Mouse (Mus musculus): ENCODE measurements around the gene Saal1. TPM values are rescaled to one million over a fixed set of nuclear protein-coding genes. Genes with fewer than 3 reads are reported as not detected.
"Not testable (repeated sequence)": the region's sequence is repeated elsewhere in the genome, so short reads cannot be mapped to it uniquely, and the experiment has no call there.

Saal1 gene
- polyA plus RNA-seq, 1 experiment from 2014 or later = 14.1 TPM

DNA sequence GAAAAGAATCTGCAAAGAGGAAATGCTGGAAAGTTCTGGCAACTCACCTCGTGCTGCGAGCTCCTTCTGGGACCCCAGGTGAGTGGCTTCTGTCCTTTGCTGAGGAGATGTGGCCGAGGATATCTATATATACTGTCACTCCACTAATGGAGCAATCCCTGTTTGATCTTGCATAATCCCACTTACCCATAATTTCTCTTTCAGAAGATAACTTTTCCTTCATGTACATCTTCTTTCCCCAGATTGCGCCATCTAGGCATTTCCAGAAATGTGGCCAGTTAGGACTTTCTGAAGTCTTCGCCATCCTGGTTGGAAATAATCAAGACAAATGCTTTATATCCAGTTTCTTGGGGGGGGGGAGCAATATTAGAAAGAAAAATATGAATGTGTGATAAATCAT lies 5.1 kb upstream of the Saal1 start, which contains the start of gene Saa3:
Saa3 (minus strand) TSS at position 101 of the 400 bp plus-strand sequence.
- WGBS = 90% methylated on average over 5 of the region's 5 CpGs
- no peak for ATAC-seq
- H3K27me3 ChIP-seq (replicated peaks; ENCODE audit: control insufficient read depth, insufficient read depth, low read length) = no peaks in the 10 kb centered on the region

DNA sequence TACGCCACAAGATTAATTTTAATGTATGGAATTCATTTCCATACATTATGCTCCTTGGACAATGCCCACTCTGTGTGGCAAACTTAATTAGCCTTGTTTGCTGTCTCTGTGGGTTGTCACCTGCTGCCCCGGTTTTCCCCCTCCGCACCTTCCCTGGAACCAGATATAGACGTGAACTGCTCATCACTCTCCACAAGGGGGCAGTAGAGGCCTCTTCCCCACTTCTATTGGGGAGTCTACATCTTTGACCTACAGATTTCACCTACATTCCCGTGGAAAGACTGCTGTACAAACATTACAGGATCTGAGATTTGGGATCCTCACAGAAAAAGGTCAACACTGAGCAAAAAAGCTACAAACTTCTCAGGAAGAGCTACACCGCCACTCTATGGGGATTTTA lies 4.0 kb upstream of the Saal1 start:
- Histone ChIP-seq H3K27me3 (replicated peaks; ENCODE audit: control insufficient read depth, insufficient read depth, low read length) (no peaks in the 10 kb centered on the region), H3K4me2 (ENCODE audit: low read length) (no peak overlapping the region), H3K36me3 (ENCODE audit: control insufficient read depth, insufficient read depth, low read length) (no peaks in the 10 kb centered on the region), H3K9me3 (ENCODE audit: control insufficient read depth, low read length) (no peaks in the 10 kb centered on the region), H3K4me3 (ENCODE audit: low read length) (no peak overlapping the region), H3K4me1 (ENCODE audit: control insufficient read depth, insufficient read depth, low read depth, low read length) (peaks cover 3% of the 10 kb centered on the region), H3K9ac (ENCODE audit: low read depth, low read length) (no peak overlapping the region), H3K27ac (ENCODE audit: low read depth, low read length) (no peak overlapping the region)
- WGBS = 35% methylated on average over 6 of the region's 6 CpGs
- no peak for ATAC-seq

More for the DNA sequence above, 5.1 kb upstream of the Saal1 start, which contains the start of gene Saa3:
- Histone ChIP-seq H3K4me2 (ENCODE audit: low read length) (no peak within 1 kb of the TSS), H3K4me3 (ENCODE audit: low read length) (no peak within 1 kb of the TSS), H3K36me3 (ENCODE audit: control insufficient read depth, insufficient read depth, low read length) (no peaks in the 10 kb centered on the region), H3K9me3 (ENCODE audit: control insufficient read depth, low read length) (no peaks in the 10 kb centered on the region), H3K4me1 (ENCODE audit: control insufficient read depth, insufficient read depth, low read depth, low read length) (no peaks in the 10 kb centered on the region), H3K27ac (ENCODE audit: low read depth, low read length) (no peak within 1 kb of the TSS), H3K9ac (ENCODE audit: low read depth, low read length) (no peak within 1 kb of the TSS)

DNA sequence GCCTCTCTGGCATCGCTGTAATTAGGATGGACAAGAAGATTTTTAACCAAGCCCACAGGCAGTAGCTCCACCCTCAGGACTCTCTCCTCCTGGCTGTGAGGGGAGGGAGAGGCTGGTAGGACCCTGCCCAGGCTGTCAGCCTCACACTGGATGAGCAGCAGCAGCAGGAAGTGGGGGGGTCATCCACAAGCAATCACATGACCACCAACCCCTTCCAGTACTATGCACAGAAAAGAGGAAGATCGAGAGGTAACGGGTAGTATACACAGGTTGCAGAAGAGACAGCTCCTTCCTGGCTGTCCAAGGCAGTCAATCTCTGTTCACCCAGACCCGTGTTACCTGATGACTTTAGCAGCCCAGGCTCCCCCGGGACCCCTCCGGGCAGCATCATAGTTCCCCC lies 1.8 kb upstream of the Saal1 start:
- H3K9me3 ChIP-seq (ENCODE audit: control insufficient read depth, low read length) = no peaks in the 10 kb centered on the region
- H3K27ac ChIP-seq (ENCODE audit: low read depth, low read length) = no peak overlapping the region
- no peak overlapping the region for H3K4me2 ChIP-seq (ENCODE audit: low read length)
- no peak for ATAC-seq
- 75% methylated on average over 6 of the region's 6 CpGs for WGBS
- no peaks in the 10 kb centered on the region for H3K27me3 ChIP-seq (replicated peaks; ENCODE audit: control insufficient read depth, insufficient read depth, low read length)
- no peaks in the 10 kb centered on the region for H3K36me3 ChIP-seq (ENCODE audit: control insufficient read depth, insufficient read depth, low read length)
- H3K4me3 ChIP-seq (ENCODE audit: low read length) = no peak overlapping the region
- peaks cover 7% of the 10 kb centered on the region for H3K4me1 ChIP-seq (ENCODE audit: control insufficient read depth, insufficient read depth, low read depth, low read length)
- H3K9ac ChIP-seq (ENCODE audit: low read depth, low read length) = no peak overlapping the region

DNA sequence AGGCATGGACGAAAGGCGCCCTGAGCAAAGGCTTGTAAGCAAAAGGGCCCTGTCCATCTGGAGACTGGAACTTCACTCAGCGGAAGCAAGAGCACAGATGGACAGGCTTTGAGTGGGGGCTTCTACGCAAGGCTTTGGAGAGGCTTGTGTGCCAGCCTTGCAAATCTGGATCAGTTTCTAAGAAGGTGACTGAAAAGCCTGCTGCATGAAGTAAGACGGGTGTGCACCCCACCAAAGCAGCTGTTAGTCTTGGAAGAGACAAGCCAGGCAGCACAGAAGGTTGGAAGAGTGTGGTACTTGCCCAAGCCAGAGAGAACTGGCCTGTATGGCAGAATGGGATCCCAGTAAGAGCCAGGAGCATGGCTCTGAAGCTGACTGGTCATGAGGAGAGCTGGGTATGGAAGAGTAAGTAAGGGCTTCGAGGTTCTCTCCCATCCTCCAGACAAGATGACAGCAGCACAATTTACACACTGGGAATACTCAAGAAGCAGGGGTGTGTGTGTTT lies 9.9 kb downstream of the Saal1 start:
- Histone ChIP-seq H3K4me1 (ENCODE audit: control insufficient read depth, insufficient read depth, low read depth, low read length) (no peaks in the 10 kb centered on the region), H3K27me3 (replicated peaks; ENCODE audit: control insufficient read depth, insufficient read depth, low read length) (no peaks in the 10 kb centered on the region), H3K9ac (ENCODE audit: low read depth, low read length) (no peak overlapping the region), H3K4me2 (ENCODE audit: low read length) (no peak overlapping the region), H3K4me3 (ENCODE audit: low read length) (no peak overlapping the region), H3K9me3 (ENCODE audit: control insufficient read depth, low read length) (no peaks in the 10 kb centered on the region), H3K36me3 (ENCODE audit: control insufficient read depth, insufficient read depth, low read length) (peaks cover 36% of the 10 kb centered on the region), H3K27ac (ENCODE audit: low read depth, low read length) (no peak overlapping the region)
- ATAC-seq = no peak
- 91% methylated on average over 6 of the region's 6 CpGs for WGBS

DNA sequence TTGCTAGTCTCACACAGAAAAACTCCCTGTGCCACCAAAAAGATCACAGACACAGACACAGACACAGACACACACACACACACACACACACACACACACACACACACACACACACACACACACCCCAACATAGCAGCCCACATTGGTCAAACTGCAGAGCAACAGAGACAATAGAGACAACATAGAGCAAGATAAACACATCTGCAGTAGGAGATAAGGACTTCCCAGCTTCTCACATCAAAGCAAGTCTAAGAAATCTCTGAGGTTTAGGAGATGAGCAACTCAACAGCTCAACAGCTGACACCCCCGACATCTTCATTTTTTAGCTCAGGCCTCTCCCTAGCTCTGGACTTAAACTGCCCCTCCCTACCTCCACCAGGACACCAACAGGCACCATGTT lies 13.7 kb downstream of the Saal1 start:
- Histone ChIP-seq H3K9me3 (ENCODE audit: control insufficient read depth, low read length) (no peaks in the 10 kb centered on the region), H3K27ac (ENCODE audit: low read depth, low read length) (no peak overlapping the region), H3K27me3 (replicated peaks; ENCODE audit: control insufficient read depth, insufficient read depth, low read length) (no peaks in the 10 kb centered on the region), H3K4me1 (ENCODE audit: control insufficient read depth, insufficient read depth, low read depth, low read length) (no peaks in the 10 kb centered on the region), H3K4me3 (ENCODE audit: low read length) (no peak overlapping the region), H3K9ac (ENCODE audit: low read depth, low read length) (no peak overlapping the region), H3K4me2 (ENCODE audit: low read length) (no peak overlapping the region), H3K36me3 (ENCODE audit: control insufficient read depth, insufficient read depth, low read length) (peaks cover 22% of the 10 kb centered on the region)
- 89% methylated on average over 1 of the region's 1 CpGs for WGBS
- ATAC-seq = no peak

DNA sequence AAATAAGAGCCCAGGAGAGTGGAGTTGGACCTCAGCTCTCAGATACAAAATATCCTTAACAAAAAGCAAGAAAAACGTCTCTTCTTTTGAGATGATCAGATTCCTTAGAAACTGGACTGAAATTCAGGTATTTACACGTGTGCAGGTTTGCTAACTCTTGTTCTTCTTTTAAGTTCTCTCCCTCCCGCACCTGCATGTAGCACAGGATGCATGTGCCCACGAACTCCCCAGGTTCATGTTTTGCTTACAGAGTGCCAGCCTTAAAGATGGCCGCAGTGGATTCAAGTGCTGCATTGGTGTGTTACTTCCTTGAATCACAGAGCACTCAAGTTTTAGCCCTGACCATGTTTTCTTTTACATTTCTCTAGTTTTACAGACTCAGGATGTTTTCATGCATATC lies 23.7 kb downstream of the Saal1 start:
- Histone ChIP-seq H3K36me3 (ENCODE audit: control insufficient read depth, insufficient read depth, low read length) (peaks cover 20% of the 10 kb centered on the region), H3K4me2 (ENCODE audit: low read length) (no peak overlapping the region), H3K27ac (ENCODE audit: low read depth, low read length) (no peak overlapping the region), H3K4me3 (ENCODE audit: low read length) (no peak overlapping the region), H3K9ac (ENCODE audit: low read depth, low read length) (no peak overlapping the region), H3K27me3 (replicated peaks; ENCODE audit: control insufficient read depth, insufficient read depth, low read length) (no peaks in the 10 kb centered on the region), H3K9me3 (ENCODE audit: control insufficient read depth, low read length) (0 out of 2 replicates have a peak, but pooled peaks cover 3% of the 10 kb centered on the region), H3K4me1 (ENCODE audit: control insufficient read depth, insufficient read depth, low read depth, low read length) (no peaks in the 10 kb centered on the region)
- 93% methylated on average over 5 of the region's 5 CpGs for WGBS
- ATAC-seq = no peak

DNA sequence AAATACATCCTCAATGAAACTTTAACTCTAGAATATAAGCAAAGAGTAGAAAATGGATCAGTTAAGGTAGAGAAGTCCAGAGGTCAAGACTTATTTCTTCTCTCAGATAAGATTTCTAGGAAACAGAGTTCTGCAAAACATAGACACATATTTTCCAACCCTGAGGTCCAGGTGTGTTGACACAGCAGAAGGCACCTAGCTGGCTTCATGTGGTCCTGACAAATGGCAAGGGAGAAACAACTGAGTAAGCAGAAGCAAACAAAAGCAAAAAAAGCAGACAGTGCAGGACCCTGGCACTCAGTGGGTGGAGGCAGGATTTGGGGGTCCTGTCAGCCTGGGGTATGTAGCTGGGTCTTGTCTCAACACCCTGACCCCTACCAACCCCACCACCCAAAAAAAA lies 29.7 kb downstream of the Saal1 start:
- ATAC-seq = no peak
- Histone ChIP-seq H3K4me3 (ENCODE audit: low read length) (no peak overlapping the region), H3K9ac (ENCODE audit: low read depth, low read length) (no peak overlapping the region), H3K36me3 (ENCODE audit: control insufficient read depth, insufficient read depth, low read length) (no peaks in the 10 kb centered on the region), H3K27ac (ENCODE audit: low read depth, low read length) (no peak overlapping the region), H3K27me3 (replicated peaks; ENCODE audit: control insufficient read depth, insufficient read depth, low read length) (no peaks in the 10 kb centered on the region), H3K4me1 (ENCODE audit: control insufficient read depth, insufficient read depth, low read depth, low read length) (no peaks in the 10 kb centered on the region), H3K9me3 (ENCODE audit: control insufficient read depth, low read length) (0 out of 2 replicates have a peak, but pooled peaks cover 3% of the 10 kb centered on the region), H3K4me2 (ENCODE audit: low read length) (no peak overlapping the region)

DNA sequence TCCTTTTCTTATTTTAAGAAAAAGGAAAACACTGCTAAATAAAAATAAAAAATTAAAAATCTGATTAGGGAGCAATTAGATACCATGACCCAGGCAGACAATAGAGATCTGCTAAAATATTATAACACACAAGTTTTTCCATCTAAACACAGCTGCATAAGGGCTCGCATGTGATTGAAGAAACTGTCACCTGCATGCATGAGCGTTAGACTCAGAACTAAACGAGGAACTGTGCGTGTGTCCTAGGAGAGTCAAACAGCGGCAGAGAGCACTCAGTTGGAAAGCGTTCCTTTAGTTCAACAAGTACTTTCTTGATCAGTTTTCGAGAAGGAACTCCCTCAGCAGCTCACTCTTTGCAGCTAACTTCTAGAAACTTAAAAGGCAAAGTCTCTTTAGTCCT lies 31.4 kb downstream of the Saal1 start:
- ATAC-seq; H3K9ac ChIP-seq (ENCODE audit: low read depth, low read length); H3K27me3 ChIP-seq (replicated peaks; ENCODE audit: control insufficient read depth, insufficient read depth, low read length); H3K9me3 ChIP-seq (ENCODE audit: control insufficient read depth, low read length); H3K4me1 ChIP-seq (ENCODE audit: control insufficient read depth, insufficient read depth, low read depth, low read length); H3K36me3 ChIP-seq (ENCODE audit: control insufficient read depth, insufficient read depth, low read length); H3K4me2 ChIP-seq (ENCODE audit: low read length); H3K4me3 ChIP-seq (ENCODE audit: low read length); H3K27ac ChIP-seq (ENCODE audit: low read depth, low read length): not testable (repeated sequence)
- WGBS = 84% methylated on average over 7 of the region's 7 CpGs

DNA sequence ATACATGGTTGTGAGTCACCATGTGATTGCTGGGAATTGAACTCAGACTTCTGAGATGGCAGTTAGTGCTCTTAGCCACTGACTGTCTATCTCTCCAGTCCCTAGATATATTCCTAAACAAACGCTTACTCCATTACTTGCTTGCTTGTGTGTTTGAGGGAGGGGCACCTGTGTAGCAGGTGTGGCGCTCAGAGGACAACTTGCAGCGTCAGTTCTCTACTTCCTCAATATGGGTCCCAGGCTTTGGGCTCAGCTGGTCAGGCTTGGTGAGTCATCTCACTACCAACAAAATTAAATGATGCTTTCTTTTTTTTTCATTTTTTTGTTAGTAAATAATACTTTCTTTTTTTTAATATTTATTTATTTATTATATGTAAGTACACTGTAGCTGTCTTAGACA lies 32.1 kb downstream of the Saal1 start:
- 0 out of 2 replicates have a peak, but pooled peaks cover 3% of the 10 kb centered on the region for H3K9me3 ChIP-seq (ENCODE audit: control insufficient read depth, low read length)
- H3K4me1 ChIP-seq (ENCODE audit: control insufficient read depth, insufficient read depth, low read depth, low read length) = no peaks in the 10 kb centered on the region
- no peaks in the 10 kb centered on the region for H3K27me3 ChIP-seq (replicated peaks; ENCODE audit: control insufficient read depth, insufficient read depth, low read length)
- no peak overlapping the region for H3K9ac ChIP-seq (ENCODE audit: low read depth, low read length)
- H3K27ac ChIP-seq (ENCODE audit: low read depth, low read length) = no peak overlapping the region
- no peak overlapping the region for H3K4me3 ChIP-seq (ENCODE audit: low read length)
- ATAC-seq = no peak
- no peaks in the 10 kb centered on the region for H3K36me3 ChIP-seq (ENCODE audit: control insufficient read depth, insufficient read depth, low read length)
- no peak overlapping the region for H3K4me2 ChIP-seq (ENCODE audit: low read length)
- 87% methylated on average over 3 of the region's 3 CpGs for WGBS

Measured in hindbrain, embryonic 16.5 days (tissue).